Mouse (Mus musculus) hindbrain, embryonic 11.5 days (tissue): ENCODE results near the gene Mthfr. TPM values are rescaled to one million over a fixed set of nuclear protein-coding genes. Genes with fewer than 3 reads are reported as not detected.
A peak's percentile ranks its signal among the peaks of the same experiment; 100 is the strongest.

ENCODE experiments used
- ATAC-seq: fragments of 200-750 bp; cut with Nextera tagmentation; 2 replicates; pipeline ENCODE4 v1.8.0; 2017; ENCODE audit warnings: mild to moderate bottlenecking, moderate TSS enrichment, moderate library complexity; ENCODE audit not compliant: low FRiP score
- DNase-seq: peaks from one replicate; pipeline ENCODE4 v3.0.0-alpha.2; 2015; ENCODE audit warnings: low spot score
- H3K27ac ChIP-seq: fragments of 300-500 bp; sonication (generic); 2 replicates; pipeline ENCODE4 v1.5.1; 2014; ENCODE audit warnings: mild to moderate bottlenecking, low read depth, low read length
- H3K27me3 ChIP-seq: fragments of 300-500 bp; sonication (generic); 2 replicates; pipeline ENCODE4 v1.6.1; 2014; ENCODE audit warnings: mild to moderate bottlenecking, low read length, moderate library complexity, mixed read lengths; ENCODE audit not compliant: control insufficient read depth, insufficient read depth
- H3K36me3 ChIP-seq: fragments of 300-500 bp; sonication (generic); 2 replicates; pipeline ENCODE4 v1.6.1; 2014; ENCODE audit warnings: mild to moderate bottlenecking, low read length, moderate library complexity, mixed read lengths; ENCODE audit not compliant: control insufficient read depth, insufficient read depth
- H3K4me1 ChIP-seq: fragments of 300-500 bp; sonication (generic); replicated peaks from 2 replicates; pipeline ENCODE4 v1.6.1; 2014; ENCODE audit warnings: low read length, mixed read lengths; ENCODE audit not compliant: control insufficient read depth, insufficient read depth
- H3K4me2 ChIP-seq: fragments of 300-500 bp; sonication (generic); replicated peaks from 2 replicates; pipeline ENCODE4 v1.6.1; 2014; ENCODE audit warnings: mild to moderate bottlenecking, low read depth, low read length
- H3K4me3 ChIP-seq: fragments of 300-500 bp; sonication (generic); 2 replicates; pipeline ENCODE4 v1.5.1; 2014; ENCODE audit warnings: low read depth, low read length
- H3K9ac ChIP-seq: fragments of 300-500 bp; sonication (generic); 2 replicates; pipeline ENCODE4 v1.6.1; 2014; ENCODE audit warnings: low read depth, low read length
- H3K9me3 ChIP-seq: fragments of 300-500 bp; sonication (generic); 2 replicates; pipeline ENCODE4 v1.6.1; 2016; ENCODE audit warnings: low read length; ENCODE audit not compliant: control insufficient read depth
- WGBS: fragments of 180-500 bp; shearing (Covaris S2); extraction: QIAGEN DNeasy Blood & Tissue Kit; methylation state at CpG from one replicate; pipeline ENCODE4 v1.1.7; 2014; 5-methylcytosine and 5-hydroxymethylcytosine counted together
- polyA plus RNA-seq: library from polyadenylated mRNA; unstranded; fragments of >200 nt; fragmentation: Nextera tagmentation; extraction: Ambion mirVana; gene quantifications from 2 replicates; pipeline ENCODE4 v1.2.1, GENCODE M21; 2014

Gene Mthfr
- polyA plus RNA-seq, 1 experiment from 2014 or later, result 19.6 TPM

DNA sequence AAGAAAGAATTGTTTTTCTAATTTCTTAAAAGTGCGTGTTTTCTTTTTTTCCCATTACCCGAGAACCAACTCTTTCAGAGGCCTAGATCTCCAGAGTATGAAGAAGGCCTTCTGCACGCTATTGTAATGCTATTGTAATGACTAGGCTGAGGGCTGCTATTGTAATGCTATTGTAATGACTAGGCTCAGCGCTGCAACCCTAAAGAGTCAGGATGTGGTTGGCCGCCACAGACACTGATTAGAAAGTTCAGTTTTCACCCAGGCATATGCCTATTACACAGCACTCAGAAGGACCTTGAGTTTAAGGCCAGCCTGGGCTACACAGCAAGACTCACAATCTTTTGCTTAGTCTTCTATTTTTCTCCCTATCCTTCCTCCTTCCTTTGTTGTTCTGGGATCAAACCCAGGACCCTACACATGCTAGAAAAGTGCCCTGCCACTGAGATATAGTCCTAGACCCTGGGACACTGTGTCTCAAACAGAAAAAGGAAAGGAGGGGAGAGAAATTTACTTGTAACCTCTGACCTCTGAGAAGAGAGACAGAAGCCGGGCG, 4.9 kb upstream of the Mthfr start:
- H3K36me3 ChIP-seq, result peaks cover 7% of the 10 kb centered on the region; the same call in 1 of the 2 replicates

DNA sequence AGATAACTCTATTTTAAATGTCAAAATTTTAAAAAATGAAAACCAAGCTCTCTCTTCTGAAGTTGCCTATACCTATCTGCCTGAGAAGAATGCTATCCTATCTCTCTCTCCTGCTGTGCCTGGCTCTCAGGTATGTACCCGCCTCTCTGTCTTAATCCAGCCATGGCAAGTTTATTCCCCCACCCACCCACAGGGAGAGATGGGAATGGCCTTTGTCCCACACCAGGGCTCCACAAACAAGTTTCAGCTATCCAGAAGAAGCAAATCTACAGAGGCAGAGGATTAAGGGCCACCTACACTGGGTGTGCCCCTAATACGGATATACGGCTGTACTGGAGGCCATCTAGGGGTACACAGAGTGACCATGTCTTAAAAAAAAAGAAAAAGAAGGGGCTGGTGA, 3.4 kb upstream of the Mthfr start:
- H3K4me3 ChIP-seq, result no peak overlapping the region
- H3K4me1 ChIP-seq, result peaks cover 10% of the 10 kb centered on the region
- no peak for ATAC-seq
- no peaks in the 10 kb centered on the region for H3K27me3 ChIP-seq
- H3K36me3 ChIP-seq, result peaks cover 7% of the 10 kb centered on the region; the same call in 1 of the 2 replicates
- WGBS, result 86% methylated on average over 3 of the region's 3 CpGs
- H3K27ac ChIP-seq, result no peak overlapping the region
- no peaks in the 10 kb centered on the region for H3K9me3 ChIP-seq
- no peak overlapping the region for H3K4me2 ChIP-seq
- DNase-seq, result no peak
- H3K9ac ChIP-seq, result no peak overlapping the region

More for the DNA sequence above, 4.9 kb upstream of the Mthfr start:
- H3K27me3 ChIP-seq, result no peaks in the 10 kb centered on the region
- no peak overlapping the region for H3K4me2 ChIP-seq
- no peak overlapping the region for H3K9ac ChIP-seq
- DNase-seq (no peak), ATAC-seq (no peak)
- no peaks in the 10 kb centered on the region for H3K9me3 ChIP-seq
- peaks cover 4% of the 10 kb centered on the region; the same call in 1 of the 2 replicates for H3K4me1 ChIP-seq
- no peak overlapping the region for H3K27ac ChIP-seq
- 67% methylated on average over 7 of the region's 7 CpGs for WGBS
- no peak overlapping the region for H3K4me3 ChIP-seq

- Histone ChIP-seq H3K4me1 (peaks cover 19% of the 10 kb centered on the region), H3K9ac (peak overlapping the region; percentile 84), H3K27me3 (no peaks in the 10 kb centered on the region), H3K4me3 (peak overlapping the region; percentile 93), H3K36me3 (peaks cover 6% of the 10 kb centered on the region; the same call in 1 of the 2 replicates), H3K9me3 (no peaks in the 10 kb centered on the region), H3K4me2 (peak overlapping the region; percentile 57), H3K27ac (peak overlapping the region; percentile 80)
- WGBS, result 8% methylated on average over 26 of the region's 26 CpGs
- DNase-seq, result no peak
- ATAC-seq, result no peak
Observed at GRCm38 (mm10) chr4:148038079-148038599, 738 bp upstream of the Mthfr start.

DNA sequence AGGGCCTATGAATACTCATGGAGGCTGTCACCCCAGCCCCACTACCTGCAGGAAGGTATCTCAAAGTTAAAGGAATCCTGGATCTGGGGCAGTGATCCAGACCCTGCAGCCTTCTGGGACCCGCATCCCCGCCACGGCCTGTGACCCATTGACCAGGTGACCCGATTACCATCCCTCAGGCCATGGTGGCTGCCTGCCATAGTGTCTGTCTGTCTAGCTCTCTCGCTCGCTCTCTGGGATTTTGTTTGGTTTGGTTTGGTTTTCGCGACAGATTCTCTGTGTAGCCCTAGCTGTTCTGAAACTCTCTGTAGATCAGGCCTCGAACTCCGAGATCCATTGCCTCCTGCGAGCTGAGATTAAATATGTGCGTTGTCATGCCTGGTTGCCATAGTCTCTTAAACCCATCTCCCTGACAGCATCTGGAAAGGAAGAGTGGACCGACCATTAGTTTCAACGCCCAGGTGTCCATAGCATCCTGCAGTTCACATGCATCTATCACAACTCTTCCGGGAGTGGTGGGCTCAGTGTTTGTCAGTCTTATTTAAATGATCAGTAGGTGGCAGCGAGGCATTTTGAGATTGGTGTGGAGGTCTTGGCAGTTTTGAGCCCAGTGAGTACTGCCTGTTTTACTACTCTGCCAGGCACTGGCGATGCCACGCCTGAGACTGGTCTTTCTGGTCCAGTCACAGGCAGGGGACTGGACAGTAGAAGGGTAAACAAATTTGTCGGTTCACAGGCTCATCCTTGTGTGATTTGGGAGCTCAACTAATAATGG, 564 bp downstream of the Mthfr start:
- peak overlapping the region; percentile 59 for H3K4me2 ChIP-seq
- H3K27ac ChIP-seq, result peak overlapping the region; percentile 53
- peak overlapping the region; percentile 93 for H3K4me3 ChIP-seq
- H3K27me3 ChIP-seq, result no peaks in the 10 kb centered on the region
- peak overlapping the region; percentile 40; the same call in 1 of the 2 replicates for H3K9ac ChIP-seq
- WGBS, result 21% methylated on average over 19 of the region's 19 CpGs
- no peak for ATAC-seq
- no peaks in the 10 kb centered on the region for H3K9me3 ChIP-seq
- peaks cover 6% of the 10 kb centered on the region; the same call in 1 of the 2 replicates for H3K36me3 ChIP-seq
- peak; percentile 12 for DNase-seq
- H3K4me1 ChIP-seq, result peaks cover 19% of the 10 kb centered on the region

DNA sequence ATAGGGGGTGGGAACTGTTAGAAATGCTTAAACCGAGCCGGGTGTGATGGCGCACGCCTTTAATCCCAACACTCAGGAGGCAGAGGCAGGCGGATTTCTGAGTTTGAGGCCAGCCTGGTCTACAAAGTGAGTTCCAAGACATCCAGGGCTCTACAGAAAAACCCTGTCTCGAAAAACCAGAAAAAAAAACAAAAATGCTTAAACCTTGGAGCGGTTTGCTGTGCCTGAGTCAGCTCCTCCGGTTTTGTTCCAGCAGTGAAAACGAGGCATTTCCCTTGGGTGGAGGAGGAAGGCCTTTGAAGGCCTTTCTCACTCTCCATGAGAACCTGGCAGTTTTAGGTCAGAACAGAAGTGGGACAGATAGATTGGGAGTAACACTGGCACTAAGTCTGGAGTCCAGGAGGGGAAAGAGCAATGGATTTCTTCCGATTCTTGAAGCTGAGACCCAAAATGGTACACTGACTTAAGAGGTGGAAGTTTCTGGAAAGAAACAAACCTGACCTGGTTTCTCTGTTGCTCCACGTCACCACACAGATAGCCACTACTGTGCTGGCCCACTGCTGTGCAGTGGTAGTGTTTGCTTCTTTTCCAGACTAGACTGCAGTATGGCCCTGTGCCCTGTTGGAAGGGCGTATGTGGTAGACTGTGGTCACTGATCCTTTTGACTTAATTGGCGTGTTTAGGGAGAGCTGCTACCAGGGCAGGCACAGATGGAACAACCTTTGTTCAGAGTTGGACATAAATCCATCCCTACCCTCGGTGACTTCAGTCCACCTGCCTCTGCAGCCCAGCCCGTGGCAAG, 1.4 kb downstream of the Mthfr start:
- peak; percentile 0; the same call in 1 of the 2 replicates for ATAC-seq

GRCm38 (mm10) chr4:148040933-148041610, 2.2 kb downstream of the Mthfr start:
- no peaks in the 10 kb centered on the region for H3K27me3 ChIP-seq
- H3K27ac ChIP-seq, result peak overlapping the region; percentile 85
- peaks cover 19% of the 10 kb centered on the region for H3K4me1 ChIP-seq
- DNase-seq, result peak; percentile 81
- peak overlapping the region; percentile 47 for H3K4me3 ChIP-seq
- peak overlapping the region; percentile 78 for H3K4me2 ChIP-seq
- no peaks in the 10 kb centered on the region for H3K9me3 ChIP-seq
- WGBS, result 1% methylated on average over 19 of the region's 19 CpGs
- H3K36me3 ChIP-seq, result peaks cover 2% of the 10 kb centered on the region; the same call in 1 of the 2 replicates
- peak; percentile 60 for ATAC-seq
- H3K9ac ChIP-seq, result peak overlapping the region; percentile 73

More for the DNA sequence above, 1.4 kb downstream of the Mthfr start:
- no peaks in the 10 kb centered on the region for H3K27me3 ChIP-seq
- H3K4me1 ChIP-seq, result peaks cover 19% of the 10 kb centered on the region
- DNase-seq, result no peak
- peaks cover 2% of the 10 kb centered on the region; the same call in 1 of the 2 replicates for H3K36me3 ChIP-seq
- peak overlapping the region; percentile 47 for H3K4me3 ChIP-seq
- no peaks in the 10 kb centered on the region for H3K9me3 ChIP-seq
- peak overlapping the region; percentile 78 for H3K4me2 ChIP-seq
- peak overlapping the region; percentile 73 for H3K9ac ChIP-seq
- WGBS, result 70% methylated on average over 15 of the region's 15 CpGs
- peak overlapping the region; percentile 85 for H3K27ac ChIP-seq

- DNase-seq (peak; percentile 32), ATAC-seq (no peak)
- H3K9me3 ChIP-seq, result no peaks in the 10 kb centered on the region
- peak overlapping the region; percentile 47 for H3K4me3 ChIP-seq
- peak overlapping the region; percentile 73 for H3K9ac ChIP-seq
- peak overlapping the region; percentile 78 for H3K4me2 ChIP-seq
- H3K27ac ChIP-seq, result peak overlapping the region; percentile 85
- H3K4me1 ChIP-seq, result peaks cover 19% of the 10 kb centered on the region
- 7% methylated on average over 16 of the region's 16 CpGs for WGBS
- H3K27me3 ChIP-seq, result no peaks in the 10 kb centered on the region
- H3K36me3 ChIP-seq, result peaks cover 2% of the 10 kb centered on the region; the same call in 1 of the 2 replicates
Observed at GRCm38 (mm10) chr4:148041611-148042191, 2.8 kb downstream of the Mthfr start.
